9 mouse cellular contexts compared by ENCODE assay signal in genomic region chr12:9580041-9580905, GRCm38 (mm10). TPM values are rescaled to one million over a fixed set of nuclear protein-coding genes. Genes with fewer than 3 reads are reported as not detected.
DNase-seq lines count a peak whose midpoint lies in the region; ATAC-seq and TF ChIP-seq lines count a peak whose summit lies in the region.
"Had no signal": no experiment of that assay in that cellular context is flagged by ENCODE, and none has a peak within 500 bp of the region (broad histone marks: within the 10 kb centered on the region; RNA-seq: fewer than 3 reads in every experiment).

No protein-coding gene starts in this region.

- no peak for ATAC-seq in forebrain, embryonic 11.5 days (replicated peaks; ENCODE audit: low FRiP score)
- no peak for ATAC-seq in forebrain, embryonic 16.5 days
- no peak for ATAC-seq in limb, embryonic 11.5 days (ENCODE audit: insufficient number of reproducible peaks, low FRiP score, low TSS enrichment, low read depth)

- 1% methylated on average over 33 of the region's 33 CpGs for WGBS in forebrain, embryonic 11.5 days
- under 1% methylated on average over 33 of the region's 33 CpGs for WGBS in forebrain, embryonic 16.5 days
- WGBS in limb, embryonic 11.5 days = 2% methylated on average over 33 of the region's 33 CpGs
- WGBS in thymus, adult 2 months = 5% methylated on average over 33 of the region's 33 CpGs

- H3K9ac ChIP-seq in forebrain, embryonic 11.5 days (ENCODE audit: low read length) = no peak overlapping the region
- H3K9ac ChIP-seq in forebrain, embryonic 16.5 days (replicated peaks; ENCODE audit: low read depth, low read length) = no peak overlapping the region
- 0 out of 2 replicates have a peak overlapping the region, but pooled peaks have one; percentile 17 for H3K9ac ChIP-seq in limb, embryonic 11.5 days (ENCODE audit: low read length)

- no peak overlapping the region for H3K4me3 ChIP-seq in forebrain, embryonic 11.5 days (ENCODE audit: low read depth, low read length)
- H3K4me3 ChIP-seq in forebrain, embryonic 16.5 days (replicated peaks; ENCODE audit: low read length) = no peak overlapping the region
- no peak overlapping the region for H3K4me3 ChIP-seq in C2C12 (ENCODE audit: insufficient read depth, poor library complexity, severe bottlenecking)
- no peak overlapping the region; the same call in 1 of the 2 replicates for H3K4me3 ChIP-seq in limb, embryonic 11.5 days (ENCODE audit: low read depth, low read length)
- no peak overlapping the region for H3K4me3 ChIP-seq in thymus, adult 2 months (ENCODE audit: control insufficient read depth, insufficient read depth, low read length)

- intact Hi-C loops in gastrocnemius, postnatal 14 days (cut with DNase I; ENCODE audit: low total_unique reads) = no loop called here

- no peak overlapping the region for H3K4me2 ChIP-seq in forebrain, embryonic 11.5 days (ENCODE audit: low read depth, low read length, severe bottlenecking)
- H3K4me2 ChIP-seq in forebrain, embryonic 16.5 days (ENCODE audit: low read length) = no peak overlapping the region
- H3K4me2 ChIP-seq in limb, embryonic 11.5 days (ENCODE audit: low read depth, severe bottlenecking) = peak overlapping the region; percentile 78

- H3K79me3 ChIP-seq in C2C12 (ENCODE audit: low read depth) = no peaks in the 10 kb centered on the region

- no peak for TF ChIP-seq CTCF in C2C12 (IDR thresholded peaks at IDR 0.05; ENCODE audit: control insufficient read depth, insufficient read depth, insufficient read length)
- TF ChIP-seq CTCF in thymus, adult 2 months (IDR thresholded peaks at IDR 0.05; ENCODE audit: borderline replicate concordance, control insufficient read depth, extremely low read depth, insufficient read depth, low read length, poor library complexity) = no peak

- no peaks in the 10 kb centered on the region for H3K36me3 ChIP-seq in forebrain, embryonic 11.5 days (ENCODE audit: control insufficient read depth, insufficient read depth, low read length)
- no peaks in the 10 kb centered on the region for H3K36me3 ChIP-seq in forebrain, embryonic 16.5 days (ENCODE audit: control insufficient read depth, insufficient read depth)
- H3K36me3 ChIP-seq in C2C12 (ENCODE audit: control insufficient read depth, insufficient read depth) = no peaks in the 10 kb centered on the region
- no peaks in the 10 kb centered on the region for H3K36me3 ChIP-seq in limb, embryonic 11.5 days (ENCODE audit: control insufficient read depth, insufficient read depth, low read length)
- H3K36me3 ChIP-seq in thymus, adult 2 months (ENCODE audit: control insufficient read depth, insufficient read depth, low read length) = no peaks in the 10 kb centered on the region

- peak overlapping the region; percentile 26 for H3ac ChIP-seq in C2C12 (ENCODE audit: control insufficient read depth, insufficient read length, low read depth)

- H3K27me3 ChIP-seq in forebrain, embryonic 11.5 days (ENCODE audit: control insufficient read depth, insufficient read depth, low read length) = peaks cover 84% of the 10 kb centered on the region
- H3K27me3 ChIP-seq in forebrain, embryonic 16.5 days (replicated peaks; ENCODE audit: control insufficient read depth, insufficient read depth, low read length) = peaks cover 74% of the 10 kb centered on the region
- no peaks in the 10 kb centered on the region for H3K27me3 ChIP-seq in C2C12 (ENCODE audit: control insufficient read depth, insufficient read depth, insufficient read length)
- H3K27me3 ChIP-seq in limb, embryonic 11.5 days (ENCODE audit: control insufficient read depth, insufficient read depth, low read length) = peaks cover 46% of the 10 kb centered on the region
- H3K27me3 ChIP-seq in thymus, adult 2 months (ENCODE audit: control insufficient read depth, insufficient read depth, low read length) = no peaks in the 10 kb centered on the region; the same call in 1 of the 2 replicates

- DNase-seq in forebrain, embryonic 11.5 days (ENCODE audit: low spot score) = peak; percentile 69
- peak; percentile 55 for DNase-seq in gastrocnemius, postnatal 14 days
- peak; percentile 60 for DNase-seq in limb, embryonic 11.5 days (ENCODE audit: low spot score)
- no peak for DNase-seq in layer of hippocampus, adult 11-12 months (ENCODE audit: low spot score)
- no peak for DNase-seq in ovary, postnatal 10 days (ENCODE audit: low spot score)
- no peak for DNase-seq in thymus, adult 2 months
- DNase-seq: thymus, postnatal 36 days had no signal

- H3K79me2 ChIP-seq in C2C12 (ENCODE audit: control insufficient read depth, insufficient read depth) = no peaks in the 10 kb centered on the region

- 0 out of 2 replicates have a peak, but pooled peaks cover 6% of the 10 kb centered on the region for H3K4me1 ChIP-seq in forebrain, embryonic 11.5 days (replicated peaks; ENCODE audit: control insufficient read depth, insufficient read depth, low read length)
- H3K4me1 ChIP-seq in forebrain, embryonic 16.5 days (replicated peaks; ENCODE audit: control insufficient read depth, insufficient read depth, low read length) = peaks cover 16% of the 10 kb centered on the region
- peaks cover 16% of the 10 kb centered on the region for H3K4me1 ChIP-seq in limb, embryonic 11.5 days (ENCODE audit: control insufficient read depth, insufficient read depth, low read length)
- H3K4me1 ChIP-seq in thymus, adult 2 months (replicated peaks; ENCODE audit: control insufficient read depth, insufficient read depth, low read length) = no peaks in the 10 kb centered on the region

- TF ChIP-seq POLR2A in thymus, adult 2 months (IDR thresholded peaks at IDR 0.05; ENCODE audit: control insufficient read depth, extremely low read depth, insufficient read depth, low read length, poor library complexity) = no peak

- H3K9me3 ChIP-seq in forebrain, embryonic 11.5 days (ENCODE audit: control insufficient read depth, low read length) = no peaks in the 10 kb centered on the region
- no peaks in the 10 kb centered on the region for H3K9me3 ChIP-seq in forebrain, embryonic 16.5 days (ENCODE audit: control insufficient read depth, low read length)
- H3K9me3 ChIP-seq in limb, embryonic 11.5 days (ENCODE audit: control insufficient read depth, low read length) = no peaks in the 10 kb centered on the region

- H3K27ac ChIP-seq in forebrain, embryonic 11.5 days (ENCODE audit: low read depth, low read length) = no peak overlapping the region
- H3K27ac ChIP-seq in forebrain, embryonic 16.5 days (ENCODE audit: low read length) = no peak overlapping the region
- no peak overlapping the region for H3K27ac ChIP-seq in limb, embryonic 11.5 days (replicated peaks; ENCODE audit: low read depth, low read length)
- H3K27ac ChIP-seq in thymus, adult 2 months (ENCODE audit: control insufficient read depth, insufficient read depth, low read length) = no peak overlapping the region

TF ChIP-seq in C2C12, 6 proteins besides CTCF, POLR2A, EP300 and RAD21:
- TF ChIP-seq MAX (IDR thresholded peaks at IDR 0.05) (no peak), MYOD1 (IDR thresholded peaks at IDR 0.05; ENCODE audit: control insufficient read depth, insufficient read length, low read depth) (no peak), FOSL1 (IDR thresholded peaks at IDR 0.05; ENCODE audit: insufficient read depth, low read length, poor library complexity, severe bottlenecking) (no peak), MYOG (IDR thresholded peaks at IDR 0.05; ENCODE audit: control insufficient read depth, extremely low read depth, insufficient read length) (no peak), USF1 (IDR thresholded peaks at IDR 0.05; ENCODE audit: low read depth) (no peak), CEBPB (IDR thresholded peaks at IDR 0.05; ENCODE audit: low read depth) (no peak)

RNA-seq across cellular contexts. Expression of gene Osr1, which starts 10.4 kb away (rescaled TPM):
- polyA plus RNA-seq in forebrain, embryonic 11.5 days (2014; fragmentation: Nextera tagmentation; extraction: Ambion mirVana) = 7.7 and 9.5 TPM in 2 replicates
- polyA plus RNA-seq in forebrain, embryonic 16.5 days (2015; fragmentation: Nextera tagmentation; extraction: Ambion mirVana) = 5.4 and 6.5 TPM in 2 replicates
- 2.2 TPM for polyA plus RNA-seq in C2C12 (2012; fragmentation: generic; extraction: Trizol)
- 1 to 10 TPM; 3.6 to 4.4 TPM for total RNA-seq in gastrocnemius, postnatal 14 days (2021)
- polyA plus RNA-seq in limb, embryonic 11.5 days (2014; fragmentation: Nextera tagmentation; extraction: Ambion mirVana) = 62.8 and 81.9 TPM in 2 replicates
- polyA plus RNA-seq in thymus, adult 2 months (2012; rRNA removed) = 4.6 and 5.6 TPM in 2 replicates

Comparison
In these comparisons a context has a peak if more than half of its experiments do, and no peak if none do; other contexts are left out.
1. DNase-seq: peak in forebrain, embryonic 11.5 days (single experiment), gastrocnemius, postnatal 14 days (single experiment) and limb, embryonic 11.5 days (single experiment); none in layer of hippocampus, adult 11-12 months (single experiment), ovary, postnatal 10 days (single experiment) and thymus, adult 2 months (single experiment).